Mouse (Mus musculus): ENCODE data around the gene Slc45a2.

DNA sequence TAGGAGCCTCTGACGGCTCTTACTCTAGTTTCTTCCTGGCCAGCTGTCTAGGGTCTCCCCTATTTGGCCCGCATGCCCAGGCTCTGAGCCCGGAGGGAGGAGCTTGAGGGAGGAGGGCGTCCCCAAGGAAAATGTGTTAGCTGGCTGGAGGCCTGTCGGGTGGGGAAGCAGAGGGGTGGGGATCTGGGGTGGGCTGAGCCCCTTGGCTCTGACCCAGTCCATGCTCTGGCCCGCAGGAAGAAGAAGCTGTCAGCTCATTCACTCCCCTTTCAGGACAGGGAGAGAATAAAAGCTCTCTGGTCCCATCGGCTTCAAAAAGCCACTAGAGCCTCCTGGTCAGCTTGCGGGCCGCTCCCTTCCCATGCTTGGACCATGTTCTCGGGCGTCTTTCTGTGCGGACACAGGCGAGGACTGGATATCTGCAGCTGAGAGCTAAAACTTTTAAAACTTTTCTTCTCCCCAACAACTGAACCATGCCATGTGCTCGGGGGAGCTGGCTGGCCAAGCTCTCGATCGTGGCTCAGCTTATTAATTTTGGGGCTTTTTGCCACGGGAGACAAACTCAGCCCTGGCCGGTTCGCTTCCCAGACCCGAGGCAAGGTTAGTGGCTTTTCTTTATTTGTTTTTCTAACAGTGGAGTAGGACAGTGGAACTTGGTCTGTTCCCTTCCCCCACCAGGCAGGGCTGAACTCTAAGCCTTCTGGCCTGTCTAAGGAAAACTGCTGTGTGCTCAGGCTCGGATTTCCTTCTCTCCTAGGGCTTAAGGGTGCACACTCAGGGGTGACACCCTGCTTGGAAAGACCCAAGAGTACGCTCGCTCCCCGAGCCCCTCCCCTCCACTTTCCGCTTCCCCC lies 64.3 kb downstream of the Slc45a2 start, which contains the start of gene Adamts12:
- TF ChIP-seq POLR2A (IDR thresholded peaks at IDR 0.05; ENCODE audit: extremely low read depth, insufficient read depth, low read length) (no peak), CTCF (IDR thresholded peaks at IDR 0.05; ENCODE audit: low read depth, low read length) (no peak)
